In the genomic region with DNA sequence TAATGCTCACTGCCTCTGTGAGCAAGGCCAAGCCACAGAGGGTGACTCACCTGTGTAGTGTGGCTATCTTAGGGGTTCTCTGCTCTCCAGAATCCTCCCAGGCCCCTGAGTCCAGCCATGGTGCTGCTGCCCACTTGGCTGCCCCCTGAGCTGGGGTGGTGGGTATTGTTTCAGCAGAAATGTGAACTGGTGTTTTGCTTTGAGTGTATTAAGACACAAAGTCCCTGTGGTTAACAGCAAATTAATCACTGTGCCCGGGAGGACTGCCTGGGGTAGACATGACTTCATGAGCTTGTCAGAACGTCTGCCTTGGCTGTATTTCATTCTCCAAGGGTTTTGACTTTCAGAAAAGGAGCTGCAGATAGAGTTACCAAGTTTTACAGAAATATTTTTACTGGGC, we compare ENCODE assay signal across 17 mouse cellular contexts. TPM values are rescaled to one million over a fixed set of nuclear protein-coding genes. Genes with fewer than 3 reads are reported as not detected.
A peak's percentile ranks its signal among the peaks of the same experiment; 100 is the strongest.
DNase-seq lines count a peak whose midpoint lies in the region; ATAC-seq and TF ChIP-seq lines count a peak whose summit lies in the region.
"Had no signal": no experiment of that assay in that cellular context is flagged by ENCODE, and none has a peak within 500 bp of the region (broad histone marks: within the 10 kb centered on the region; RNA-seq: fewer than 3 reads in every experiment).

No protein-coding gene starts in this region.

- no peaks in the 10 kb centered on the region for H3K36me3 ChIP-seq in heart, embryonic 13.5 days
- H3K36me3 ChIP-seq in limb, embryonic 12.5 days: peaks cover 17% of the 10 kb centered on the region
- peaks cover 71% of the 10 kb centered on the region for H3K36me3 ChIP-seq in limb, embryonic 10.5 days
- H3K36me3 ChIP-seq in embryonic facial prominence, embryonic 14.5 days (ENCODE audit: control insufficient read depth, insufficient read depth, low read length): 0 out of 2 replicates have a peak, but pooled peaks cover 29% of the 10 kb centered on the region
- H3K36me3 ChIP-seq in limb, embryonic 15.5 days: peaks cover 13% of the 10 kb centered on the region; the same call in 1 of the 2 replicates
- H3K36me3 ChIP-seq: neural tube, embryonic 13.5 days had no signal

- peaks cover 34% of the 10 kb centered on the region for H3K4me1 ChIP-seq in heart, embryonic 13.5 days
- peaks cover 17% of the 10 kb centered on the region for H3K4me1 ChIP-seq in limb, embryonic 12.5 days (replicated peaks)
- H3K4me1 ChIP-seq in limb, embryonic 10.5 days: peaks cover 17% of the 10 kb centered on the region
- H3K4me1 ChIP-seq in embryonic facial prominence, embryonic 14.5 days (ENCODE audit: control insufficient read depth, insufficient read depth, low read length): peaks cover 23% of the 10 kb centered on the region; the same call in 1 of the 2 replicates
- H3K4me1 ChIP-seq in limb, embryonic 15.5 days: peaks cover 26% of the 10 kb centered on the region

- no peaks in the 10 kb centered on the region for H3K9me3 ChIP-seq in heart, embryonic 13.5 days
- no peaks in the 10 kb centered on the region for H3K9me3 ChIP-seq in limb, embryonic 12.5 days
- H3K9me3 ChIP-seq in limb, embryonic 10.5 days (replicated peaks): no peaks in the 10 kb centered on the region
- no peaks in the 10 kb centered on the region for H3K9me3 ChIP-seq in embryonic facial prominence, embryonic 14.5 days (ENCODE audit: control insufficient read depth, low read length)
- no peaks in the 10 kb centered on the region for H3K9me3 ChIP-seq in limb, embryonic 15.5 days
- H3K9me3 ChIP-seq: midbrain, embryonic 10.5 days; neural tube, embryonic 13.5 days had no signal

- H3K4me2 ChIP-seq in heart, embryonic 13.5 days: no peak overlapping the region
- no peak overlapping the region for H3K4me2 ChIP-seq in limb, embryonic 12.5 days
- no peak overlapping the region for H3K4me2 ChIP-seq in embryonic facial prominence, embryonic 14.5 days (ENCODE audit: low read depth, low read length)
- H3K4me2 ChIP-seq in limb, embryonic 15.5 days: no peak overlapping the region
- H3K4me2 ChIP-seq: neural tube, embryonic 13.5 days had no signal

- peak overlapping the region; percentile 55 for H3K27ac ChIP-seq in heart, embryonic 13.5 days (replicated peaks)
- H3K27ac ChIP-seq in limb, embryonic 12.5 days: peak overlapping the region; percentile 24; the same call in 1 of the 2 replicates
- H3K27ac ChIP-seq in limb, embryonic 10.5 days: no peak overlapping the region
- H3K27ac ChIP-seq in embryonic facial prominence, embryonic 14.5 days (replicated peaks; ENCODE audit: low read depth, low read length): peak overlapping the region; percentile 65
- H3K27ac ChIP-seq in limb, embryonic 15.5 days: peak overlapping the region; percentile 58
- no peak overlapping the region for H3K27ac ChIP-seq in left cerebral cortex, adult 2 months
- H3K27ac ChIP-seq: midbrain, embryonic 10.5 days had no signal

- intact Hi-C loops in left cerebral cortex, adult 2 months (cut with DNase I): loop anchor here (5.0 kb wide), 1 partner anchor 85 kb away; no protein-coding TSS in a partner anchor

- no peak overlapping the region for H3K4me3 ChIP-seq in heart, embryonic 13.5 days
- no peak overlapping the region for H3K4me3 ChIP-seq in limb, embryonic 12.5 days (replicated peaks)
- H3K4me3 ChIP-seq in limb, embryonic 10.5 days: no peak overlapping the region
- no peak overlapping the region for H3K4me3 ChIP-seq in embryonic facial prominence, embryonic 14.5 days (ENCODE audit: low read depth, low read length)
- H3K4me3 ChIP-seq in limb, embryonic 15.5 days: no peak overlapping the region
- H3K4me3 ChIP-seq in left cerebral cortex, adult 2 months: no peak overlapping the region
- H3K4me3 ChIP-seq: midbrain, embryonic 10.5 days; neural tube, embryonic 13.5 days had no signal

- no peak for DNase-seq in heart, adult 8-10 months (ENCODE audit: low spot score)
- DNase-seq in limb, embryonic 10.5 days (ENCODE audit: low spot score): no peak
- no peak for DNase-seq in embryonic facial prominence, embryonic 14.5 days (ENCODE audit: low spot score)
- DNase-seq in left cerebral cortex, adult 2 months (ENCODE audit: extremely low spot score in 1 of 2, low spot score in 2 of 2): no peak
- DNase-seq: B cell, adult 2 months; cerebellum, adult 11-12 months; heart, postnatal 14 days; kidney, postnatal 25 days; thymus, postnatal 36 days had no signal

- ATAC-seq in heart, embryonic 13.5 days (ENCODE audit: extremely low read depth, insufficient number of reproducible peaks, low FRiP score, low TSS enrichment): no peak
- no peak for ATAC-seq in limb, embryonic 12.5 days (ENCODE audit: insufficient number of reproducible peaks, insufficient read depth, low FRiP score, low TSS enrichment, low read depth)
- no peak for ATAC-seq in embryonic facial prominence, embryonic 14.5 days (ENCODE audit: low read depth)
- ATAC-seq in limb, embryonic 15.5 days (ENCODE audit: insufficient number of reproducible peaks, low FRiP score, low TSS enrichment, low read depth): no peak
- ATAC-seq: forebrain, embryonic 14.5 days; Patski had no signal

- 53% methylated on average over 2 of the region's 2 CpGs for WGBS in heart, embryonic 13.5 days
- 28% methylated on average over 2 of the region's 2 CpGs for WGBS in limb, embryonic 12.5 days
- 59% methylated on average over 2 of the region's 2 CpGs for WGBS in limb, embryonic 10.5 days
- WGBS in embryonic facial prominence, embryonic 14.5 days: 15% methylated on average over 2 of the region's 2 CpGs
- 12% methylated on average over 2 of the region's 2 CpGs for WGBS in limb, embryonic 15.5 days

- no peak overlapping the region for H3K9ac ChIP-seq in heart, embryonic 13.5 days
- no peak overlapping the region for H3K9ac ChIP-seq in limb, embryonic 12.5 days (replicated peaks)
- H3K9ac ChIP-seq in embryonic facial prominence, embryonic 14.5 days (ENCODE audit: low read depth, low read length): no peak overlapping the region
- no peak overlapping the region for H3K9ac ChIP-seq in limb, embryonic 15.5 days
- H3K9ac ChIP-seq: neural tube, embryonic 13.5 days had no signal

- no peak for TF ChIP-seq CTCF in left cerebral cortex, adult 2 months (IDR thresholded peaks at IDR 0.05)

- H3K27me3 ChIP-seq in heart, embryonic 13.5 days (replicated peaks): no peaks in the 10 kb centered on the region; the same call in 1 of the 2 replicates
- no peaks in the 10 kb centered on the region for H3K27me3 ChIP-seq in limb, embryonic 12.5 days
- no peaks in the 10 kb centered on the region for H3K27me3 ChIP-seq in limb, embryonic 10.5 days (ENCODE audit: low read depth, poor library complexity, severe bottlenecking)
- no peaks in the 10 kb centered on the region for H3K27me3 ChIP-seq in embryonic facial prominence, embryonic 14.5 days (replicated peaks; ENCODE audit: control insufficient read depth, insufficient read depth, low read length)
- H3K27me3 ChIP-seq in limb, embryonic 15.5 days: no peaks in the 10 kb centered on the region
- H3K27me3 ChIP-seq: neural tube, embryonic 13.5 days had no signal

RNA-seq across cellular contexts. Expression of gene Nkd1, which starts 15.9 kb away (rescaled TPM):
- polyA plus RNA-seq in heart, embryonic 13.5 days (2015; fragmentation: Nextera tagmentation; extraction: Ambion mirVana): 16.1 and 18.6 TPM in 2 replicates
- total RNA-seq in heart, adult 8-10 months (2022): 1 to 10 TPM; 1.8 to 2.3 (median 2.0) TPM
- 64.0 and 72.1 TPM in 2 replicates for polyA plus RNA-seq in limb, embryonic 12.5 days (2016; fragmentation: Nextera tagmentation; extraction: Ambion mirVana)
- polyA plus RNA-seq in limb, embryonic 10.5 days (2016; fragmentation: Nextera tagmentation; extraction: Ambion mirVana): 55.4 and 60.7 TPM in 2 replicates
- polyA plus RNA-seq in embryonic facial prominence, embryonic 14.5 days (2014; fragmentation: Nextera tagmentation; extraction: Ambion mirVana): 46.4 and 50.4 TPM in 2 replicates
- 63.5 and 67.2 TPM in 2 replicates for polyA plus RNA-seq in limb, embryonic 15.5 days (2015; fragmentation: Nextera tagmentation; extraction: Ambion mirVana)
- total RNA-seq in left cerebral cortex, adult 2 months (2021): 10 to 100 TPM; 13.7 to 14.1 TPM
- total RNA-seq: monocyte, adult 5-6 weeks had no signal

Comparison
In these comparisons a context has a peak if more than half of its experiments do, and no peak if none do; other contexts are left out.
1. H3K27ac ChIP-seq: peak in heart, embryonic 13.5 days (single experiment), limb, embryonic 12.5 days (single experiment), embryonic facial prominence, embryonic 14.5 days (single experiment) and limb, embryonic 15.5 days (single experiment); none in limb, embryonic 10.5 days (single experiment) and left cerebral cortex, adult 2 months (single experiment).